Mouse (Mus musculus) heart, embryonic 11.5 days (tissue): ENCODE data around the gene Ccdc137. TPM values are rescaled to one million over a fixed set of nuclear protein-coding genes. Genes with fewer than 3 reads are reported as not detected.

Experiments used
- ATAC-seq: fragments of 200-750 bp; cut with Nextera tagmentation; replicated peaks from 2 replicates; pipeline ENCODE4 v1.8.0; 2017; ENCODE audit warnings: moderate library complexity; ENCODE audit not compliant: insufficient number of reproducible peaks, low FRiP score, low TSS enrichment
- H3K27ac ChIP-seq: fragments of 300-500 bp; sonication (generic); 2 replicates; pipeline ENCODE4 v1.5.1; 2014; ENCODE audit warnings: mild to moderate bottlenecking, low read depth, low read length
- H3K27me3 ChIP-seq: fragments of 300-500 bp; sonication (generic); 2 replicates; pipeline ENCODE4 v1.6.1; 2014; ENCODE audit warnings: mild to moderate bottlenecking, low read length, mixed read lengths; ENCODE audit not compliant: control insufficient read depth, insufficient read depth
- H3K36me3 ChIP-seq: fragments of 300-500 bp; sonication (generic); 2 replicates; pipeline ENCODE4 v1.6.1; 2014; ENCODE audit warnings: mild to moderate bottlenecking, low read length, moderate library complexity, mixed read lengths; ENCODE audit not compliant: control insufficient read depth, insufficient read depth
- H3K4me1 ChIP-seq: fragments of 300-500 bp; sonication (generic); 2 replicates; pipeline ENCODE4 v1.6.1; 2014; ENCODE audit warnings: low read length; ENCODE audit not compliant: control insufficient read depth, insufficient read depth
- H3K4me2 ChIP-seq: fragments of 300-500 bp; sonication (generic); 2 replicates; pipeline ENCODE4 v1.6.1; 2014; ENCODE audit warnings: mild to moderate bottlenecking, moderate library complexity
- H3K4me3 ChIP-seq: fragments of 300-500 bp; sonication (generic); 2 replicates; pipeline ENCODE4 v1.5.1; 2014; ENCODE audit warnings: low read depth, low read length
- H3K9ac ChIP-seq: fragments of 300-500 bp; sonication (generic); 2 replicates; pipeline ENCODE4 v1.6.1; 2014; ENCODE audit warnings: mild to moderate bottlenecking, low read depth, low read length, moderate library complexity
- H3K9me3 ChIP-seq: fragments of 300-500 bp; sonication (generic); replicated peaks from 2 replicates; pipeline ENCODE4 v1.6.1; 2016; ENCODE audit warnings: low read length; ENCODE audit not compliant: control insufficient read depth
- WGBS: fragments of 180-500 bp; shearing (Covaris S2); extraction: QIAGEN DNeasy Blood & Tissue Kit; methylation state at CpG from one replicate; pipeline ENCODE4 v1.1.7; 2014; ENCODE audit not compliant: insufficient replicate concordance; 5-methylcytosine and 5-hydroxymethylcytosine counted together
- polyA plus RNA-seq: library from polyadenylated mRNA; unstranded; fragments of >200 nt; fragmentation: Nextera tagmentation; extraction: Ambion mirVana; gene quantifications from 2 replicates; pipeline ENCODE4 v1.2.1, GENCODE M21; 2014

Gene Ccdc137
- polyA plus RNA-seq, 1 experiment from 2014 or later, result 27.5 TPM

GRCm38 (mm10) chr11:120467051-120467735 is 9.3 kb downstream of the Ccdc137 start, which contains the start of gene Arl16:
Gene Arl16 (minus strand): TSS chr11:120467607.
- H3K4me3 ChIP-seq, result peak within 1 kb of the TSS; percentile 92
- peak within 1 kb of the TSS; percentile 98 for H3K4me2 ChIP-seq
- H3K4me1 ChIP-seq, result peaks cover 21% of the 10 kb centered on the region
- no peaks in the 10 kb centered on the region for H3K9me3 ChIP-seq
- peak; percentile 99 for ATAC-seq
- H3K27ac ChIP-seq, result peak within 1 kb of the TSS; percentile 68
- H3K36me3 ChIP-seq, result peaks cover 26% of the 10 kb centered on the region
- under 1% methylated on average over 53 of the region's 54 CpGs for WGBS
- H3K9ac ChIP-seq, result peak within 1 kb of the TSS; percentile 89
- H3K27me3 ChIP-seq, result no peaks in the 10 kb centered on the region

GRCm38 (mm10) chr11:120467736-120468092 is 9.8 kb downstream of the Ccdc137 start:
- peak overlapping the region; percentile 84 for H3K4me2 ChIP-seq
- no peaks in the 10 kb centered on the region for H3K27me3 ChIP-seq
- H3K4me3 ChIP-seq, result peak overlapping the region; percentile 92
- 2% methylated on average over 31 of the region's 33 CpGs for WGBS
- peak overlapping the region; percentile 80 for H3K9ac ChIP-seq
- H3K27ac ChIP-seq, result no peak overlapping the region
- no peaks in the 10 kb centered on the region for H3K9me3 ChIP-seq
- peaks cover 21% of the 10 kb centered on the region for H3K4me1 ChIP-seq
- peaks cover 26% of the 10 kb centered on the region for H3K36me3 ChIP-seq
- ATAC-seq, result peak; percentile 58

- Histone ChIP-seq H3K4me3 (no peak overlapping the region), H3K9me3 (no peaks in the 10 kb centered on the region), H3K36me3 (peaks cover 44% of the 10 kb centered on the region), H3K27ac (no peak overlapping the region), H3K9ac (no peak overlapping the region), H3K4me2 (no peak overlapping the region), H3K4me1 (peaks cover 8% of the 10 kb centered on the region), H3K27me3 (no peaks in the 10 kb centered on the region)
- no peak for ATAC-seq
- WGBS, result 98% methylated on average over 6 of the region's 6 CpGs
Observed at GRCm38 (mm10) chr11:120472052-120472451, 14.1 kb downstream of the Ccdc137 start.

- H3K4me2 ChIP-seq, result peak overlapping the region; percentile 74
Observed at GRCm38 (mm10) chr11:120483448-120483934, 25.6 kb downstream of the Ccdc137 start.

GRCm38 (mm10) chr11:120484265-120484981 is 26.5 kb downstream of the Ccdc137 start, which contains the start of gene Mrpl12:
Gene Mrpl12 (plus strand): TSS chr11:120484613.
- Histone ChIP-seq H3K4me2 (peak within 1 kb of the TSS; percentile 74), H3K27ac (peak within 1 kb of the TSS; percentile 61)

More at GRCm38 (mm10) chr11:120483448-120483934, 25.6 kb downstream of the Ccdc137 start:
- peaks cover 14% of the 10 kb centered on the region for H3K4me1 ChIP-seq
- H3K9me3 ChIP-seq, result no peaks in the 10 kb centered on the region
- 83% methylated on average over 7 of the region's 7 CpGs for WGBS
- peak overlapping the region; percentile 80 for H3K4me3 ChIP-seq
- no peak for ATAC-seq
- H3K27ac ChIP-seq, result no peak overlapping the region
- H3K9ac ChIP-seq, result peak overlapping the region; percentile 96
- H3K36me3 ChIP-seq, result peaks cover 48% of the 10 kb centered on the region
- no peaks in the 10 kb centered on the region for H3K27me3 ChIP-seq

GRCm38 (mm10) chr11:120485251-120485650 is 27.3 kb downstream of the Ccdc137 start:
- Histone ChIP-seq H3K4me3 (peak overlapping the region; percentile 80), H3K27me3 (no peaks in the 10 kb centered on the region), H3K4me1 (peaks cover 18% of the 10 kb centered on the region), H3K9me3 (no peaks in the 10 kb centered on the region), H3K4me2 (peak overlapping the region; percentile 74), H3K9ac (peak overlapping the region; percentile 96), H3K27ac (peak overlapping the region; percentile 61), H3K36me3 (peaks cover 44% of the 10 kb centered on the region)
- 8% methylated on average over 10 of the region's 10 CpGs for WGBS
- ATAC-seq, result no peak

More at GRCm38 (mm10) chr11:120484265-120484981, 26.5 kb downstream of the Ccdc137 start, which contains the start of gene Mrpl12:
- peaks cover 43% of the 10 kb centered on the region for H3K36me3 ChIP-seq
- no peaks in the 10 kb centered on the region for H3K27me3 ChIP-seq
- peak; percentile 86 for ATAC-seq
- H3K9ac ChIP-seq, result peak within 1 kb of the TSS; percentile 96
- H3K4me3 ChIP-seq, result peak within 1 kb of the TSS; percentile 80
- under 1% methylated on average over 60 of the region's 60 CpGs for WGBS
- no peaks in the 10 kb centered on the region for H3K9me3 ChIP-seq
- H3K4me1 ChIP-seq, result peaks cover 15% of the 10 kb centered on the region

GRCm38 (mm10) chr11:120488516-120488915 is 30.6 kb downstream of the Ccdc137 start:
- WGBS, result 76% methylated on average over 4 of the region's 4 CpGs
- Histone ChIP-seq H3K4me3 (no peak overlapping the region), H3K4me1 (peaks cover 33% of the 10 kb centered on the region), H3K27me3 (no peaks in the 10 kb centered on the region), H3K9me3 (no peaks in the 10 kb centered on the region), H3K4me2 (no peak overlapping the region), H3K27ac (no peak overlapping the region), H3K9ac (no peak overlapping the region), H3K36me3 (peaks cover 25% of the 10 kb centered on the region)
- ATAC-seq, result no peak

- Histone ChIP-seq H3K27ac (peak overlapping the region; percentile 30; the same call in 1 of the 2 replicates), H3K27me3 (no peaks in the 10 kb centered on the region), H3K4me2 (no peak overlapping the region), H3K4me1 (peaks cover 29% of the 10 kb centered on the region), H3K4me3 (no peak overlapping the region), H3K9ac (no peak overlapping the region), H3K9me3 (no peaks in the 10 kb centered on the region), H3K36me3 (peaks cover 25% of the 10 kb centered on the region)
- ATAC-seq, result 0 out of 2 replicates have a peak, but pooled peaks have one; percentile 12
- WGBS, result 63% methylated on average over 4 of the region's 4 CpGs
Observed at GRCm38 (mm10) chr11:120489054-120489761, 31.3 kb downstream of the Ccdc137 start.
